Mouse (Mus musculus) forebrain, postnatal 0 days (tissue): ENCODE data around the gene Pkd1. TPM values are rescaled to one million over a fixed set of nuclear protein-coding genes. Genes with fewer than 3 reads are reported as not detected.

ENCODE experiments used
- ATAC-seq: fragments of 200-750 bp; cut with Nextera tagmentation; 2 replicates; pipeline ENCODE4 v1.8.0; 2017; ENCODE audit warnings: mild to moderate bottlenecking, moderate library complexity
- DNase-seq: peaks from one replicate; pipeline ENCODE4 v3.0.0-alpha.2; 2015
- H3K27ac ChIP-seq: fragments of 300-500 bp; sonication (generic); 2 replicates; pipeline ENCODE4 v1.5.1; 2014; ENCODE audit warnings: low read depth, mild to moderate bottlenecking, antibody characterized with exemption, low read length, moderate library complexity, mixed read lengths
- H3K27me3 ChIP-seq: fragments of 300-500 bp; sonication (generic); 2 replicates; pipeline ENCODE4 v1.6.1; 2014; ENCODE audit warnings: mild to moderate bottlenecking, low read length, mixed read lengths; ENCODE audit not compliant: insufficient read depth
- H3K36me3 ChIP-seq: fragments of 300-500 bp; sonication (generic); 2 replicates; pipeline ENCODE4 v1.6.1; 2014; ENCODE audit warnings: mild to moderate bottlenecking, moderate library complexity; ENCODE audit not compliant: insufficient read depth
- H3K4me1 ChIP-seq: fragments of 300-500 bp; sonication (generic); 2 replicates; pipeline ENCODE4 v1.6.1; 2014; ENCODE audit warnings: antibody characterized with exemption; ENCODE audit not compliant: insufficient read depth
- H3K4me2 ChIP-seq: fragments of 300-500 bp; sonication (generic); 2 replicates; pipeline ENCODE4 v1.6.1; 2014; ENCODE audit warnings: low read depth, mild to moderate bottlenecking, moderate library complexity
- H3K4me3 ChIP-seq: fragments of 300-500 bp; sonication (generic); 2 replicates; pipeline ENCODE4 v1.5.1; 2014; ENCODE audit warnings: low read depth, low read length, mixed read lengths
- H3K9ac ChIP-seq: fragments of 300-500 bp; sonication (generic); 2 replicates; pipeline ENCODE4 v1.6.1; 2014; ENCODE audit warnings: mild to moderate bottlenecking
- H3K9me3 ChIP-seq: fragments of 300-500 bp; sonication (generic); 2 replicates; pipeline ENCODE4 v1.6.1; 2016; ENCODE audit warnings: low read length
- CTCF ChIP-seq: sonication (generic); IDR thresholded peaks from 2 replicates; pipeline ENCODE4 v1.5.1; 2016; ENCODE audit warnings: antibody characterized with exemption, control low read depth, low read depth
- WGBS: fragments of 180-500 bp; shearing (Covaris S2); extraction: QIAGEN DNeasy Blood & Tissue Kit; methylation state at CpG from one replicate; pipeline ENCODE4 v1.1.7; 2014; 5-methylcytosine and 5-hydroxymethylcytosine counted together
- polyA plus RNA-seq: library from polyadenylated mRNA; unstranded; fragments of >200 nt; fragmentation: Nextera tagmentation; extraction: Ambion mirVana; gene quantifications from 2 replicates; pipeline ENCODE4 v1.2.1, GENCODE M21; 2015
- total RNA-seq: library from RNA; depleted of rRNA; stranded (reverse); fragments of >200 nt; gene quantifications from 2 replicates; pipeline ENCODE4 v1.2.3, GENCODE M21; 2014

The Pkd1 gene
- total and polyA plus RNA-seq, 2 experiments from 2014 or later = 8.9 to 58.8 TPM

- Histone ChIP-seq H3K9ac (no peak overlapping the region), H3K27me3 (no peaks in the 10 kb centered on the region), H3K36me3 (peaks cover 19% of the 10 kb centered on the region), H3K27ac (no peak overlapping the region), H3K4me3 (no peak overlapping the region), H3K4me1 (peaks cover 5% of the 10 kb centered on the region; the same call in 1 of the 2 replicates), H3K4me2 (no peak overlapping the region), H3K9me3 (no peaks in the 10 kb centered on the region)
- ATAC-seq = no peak
- TF ChIP-seq CTCF = no peak
- DNase-seq = no peak
- 71% methylated on average over 5 of the region's 5 CpGs for WGBS
These were observed 87.3 kb downstream of the Pkd1 start for GRCm38 (mm10) chr17:24636781-24637481.

- H3K27ac ChIP-seq = no peak overlapping the region
- DNase-seq (no peak), ATAC-seq (no peak)
- H3K9ac ChIP-seq = no peak overlapping the region
- no peaks in the 10 kb centered on the region; the same call in 1 of the 2 replicates for H3K4me1 ChIP-seq
- no peaks in the 10 kb centered on the region for H3K9me3 ChIP-seq
- no peak for TF ChIP-seq CTCF
- no peak overlapping the region for H3K4me3 ChIP-seq
- H3K4me2 ChIP-seq = no peak overlapping the region
- H3K36me3 ChIP-seq = peaks cover 19% of the 10 kb centered on the region
- WGBS = 88% methylated on average over 4 of the region's 4 CpGs
- H3K27me3 ChIP-seq = no peaks in the 10 kb centered on the region
These were observed 88.6 kb downstream of the Pkd1 start for GRCm38 (mm10) chr17:24638214-24638613.

GRCm38 (mm10) chr17:24638840-24639239 lies 89.2 kb downstream of the Pkd1 start:
- ATAC-seq = no peak

GRCm38 (mm10) chr17:24639571-24639988 lies 89.9 kb downstream of the Pkd1 start:
- WGBS = 81% methylated on average over 5 of the region's 5 CpGs

More at GRCm38 (mm10) chr17:24638840-24639239, 89.2 kb downstream of the Pkd1 start:
- TF ChIP-seq CTCF = no peak
- no peak overlapping the region for H3K9ac ChIP-seq
- 75% methylated on average over 9 of the region's 9 CpGs for WGBS
- H3K4me2 ChIP-seq = no peak overlapping the region
- H3K4me1 ChIP-seq = no peaks in the 10 kb centered on the region
- H3K9me3 ChIP-seq = no peaks in the 10 kb centered on the region
- peaks cover 19% of the 10 kb centered on the region for H3K36me3 ChIP-seq
- no peak overlapping the region for H3K4me3 ChIP-seq
- H3K27ac ChIP-seq = no peak overlapping the region
- no peak for DNase-seq
- no peaks in the 10 kb centered on the region for H3K27me3 ChIP-seq

GRCm38 (mm10) chr17:24640119-24640518 lies 90.5 kb downstream of the Pkd1 start:
- ATAC-seq = no peak
- no peak overlapping the region for H3K27ac ChIP-seq
- TF ChIP-seq CTCF = no peak

More at GRCm38 (mm10) chr17:24639571-24639988, 89.9 kb downstream of the Pkd1 start:
- Histone ChIP-seq H3K27me3 (no peaks in the 10 kb centered on the region), H3K9me3 (no peaks in the 10 kb centered on the region), H3K9ac (no peak overlapping the region), H3K4me2 (no peak overlapping the region), H3K4me3 (no peak overlapping the region), H3K4me1 (no peaks in the 10 kb centered on the region), H3K36me3 (peaks cover 19% of the 10 kb centered on the region), H3K27ac (no peak overlapping the region)
- ATAC-seq = no peak
- no peak for TF ChIP-seq CTCF
- DNase-seq = no peak

GRCm38 (mm10) chr17:24640581-24640980 lies 90.9 kb downstream of the Pkd1 start:
- ATAC-seq (no peak), DNase-seq (no peak)
- H3K27ac ChIP-seq = no peak overlapping the region
- H3K4me2 ChIP-seq = no peak overlapping the region
- no peak overlapping the region for H3K9ac ChIP-seq
- no peaks in the 10 kb centered on the region for H3K27me3 ChIP-seq
- no peaks in the 10 kb centered on the region for H3K9me3 ChIP-seq
- TF ChIP-seq CTCF = no peak
- H3K36me3 ChIP-seq = peaks cover 19% of the 10 kb centered on the region
- 93% methylated on average over 15 of the region's 15 CpGs for WGBS
- H3K4me3 ChIP-seq = no peak overlapping the region
- no peaks in the 10 kb centered on the region for H3K4me1 ChIP-seq

More at GRCm38 (mm10) chr17:24640119-24640518, 90.5 kb downstream of the Pkd1 start:
- H3K9me3 ChIP-seq = no peaks in the 10 kb centered on the region
- 89% methylated on average over 7 of the region's 7 CpGs for WGBS
- H3K9ac ChIP-seq = no peak overlapping the region
- DNase-seq = no peak
- peaks cover 19% of the 10 kb centered on the region for H3K36me3 ChIP-seq
- H3K4me3 ChIP-seq = no peak overlapping the region
- H3K27me3 ChIP-seq = no peaks in the 10 kb centered on the region
- no peaks in the 10 kb centered on the region for H3K4me1 ChIP-seq
- no peak overlapping the region for H3K4me2 ChIP-seq

- TF ChIP-seq CTCF = no peak
- Histone ChIP-seq H3K4me2 (no peak overlapping the region), H3K9ac (no peak overlapping the region), H3K4me3 (no peak overlapping the region), H3K4me1 (no peaks in the 10 kb centered on the region), H3K36me3 (peaks cover 19% of the 10 kb centered on the region), H3K27ac (no peak overlapping the region), H3K9me3 (no peaks in the 10 kb centered on the region), H3K27me3 (no peaks in the 10 kb centered on the region)
- DNase-seq = no peak
- no peak for ATAC-seq
- WGBS = 91% methylated on average over 14 of the region's 14 CpGs
These were observed 92.3 kb downstream of the Pkd1 start for GRCm38 (mm10) chr17:24641944-24642343.
